Mouse (Mus musculus) liver, embryonic 14.5 days (tissue): Measurements from ENCODE around the gene Casp4. TPM values are rescaled to one million over a fixed set of nuclear protein-coding genes. Genes with fewer than 3 reads are reported as not detected.

Experiments
- ATAC-seq: fragments of 200-750 bp; cut with Nextera tagmentation; 2 replicates; pipeline ENCODE4 v1.8.0; 2017; ENCODE audit warnings: moderate number of reproducible peaks, mild to moderate bottlenecking, moderate library complexity; ENCODE audit not compliant: insufficient read depth
- DNase-seq, 3 experiments: peaks; one replicate each; pipeline ENCODE4 v3.0.0-alpha.2; 2012 to 2013; ENCODE audit warnings: low read depth in 3 of 3, low spot score in 3 of 3
- H3K27ac ChIP-seq: fragments of 300-500 bp; sonication (generic); 2 replicates; pipeline ENCODE4 v1.5.1; 2014; ENCODE audit warnings: moderate library complexity, mild to moderate bottlenecking, control low read depth, inconsistent platforms
- H3K27me3 ChIP-seq: fragments of 300-500 bp; sonication (generic); 2 replicates; pipeline ENCODE4 v1.6.1; 2014; ENCODE audit warnings: mild to moderate bottlenecking, low read length, moderate library complexity; ENCODE audit not compliant: control insufficient read depth, insufficient read depth
- H3K36me3 ChIP-seq: fragments of 300-500 bp; sonication (generic); replicated peaks from 2 replicates; pipeline ENCODE4 v1.6.1; 2014; ENCODE audit warnings: low read depth; ENCODE audit not compliant: control insufficient read depth, insufficient read depth
- H3K4me1 ChIP-seq, 2 experiments: fragments of 200-500 bp in 1 of 2; fragments of 300-500 bp in 1 of 2; sonication (generic) in 1 of 2; replicated peaks; 2 replicates each; pipeline ENCODE4 v1.6.1; 2012 to 2014; ENCODE audit warnings: antibody characterized with exemption in 1 of 2, inconsistent platforms in 1 of 2, low read length in 1 of 2; ENCODE audit not compliant: control insufficient read depth in 2 of 2, insufficient read depth in 2 of 2
- H3K4me2 ChIP-seq: fragments of 300-500 bp; sonication (generic); 2 replicates; pipeline ENCODE4 v1.6.1; 2014; ENCODE audit warnings: low read depth, mild to moderate bottlenecking, control low read depth, moderate library complexity
- H3K4me3 ChIP-seq, 2 experiments: fragments of 200-500 bp in 1 of 2; fragments of 300-500 bp in 1 of 2; sonication (generic) in 1 of 2; 2 replicates each; pipeline ENCODE4 v1.5.1; 2012 to 2014; ENCODE audit warnings: low read depth in 2 of 2, low read length in 2 of 2, mild to moderate bottlenecking in 2 of 2, control low read depth in 1 of 2, inconsistent platforms in 1 of 2, moderate library complexity in 1 of 2; ENCODE audit not compliant: insufficient read depth in 1 of 2
- H3K9ac ChIP-seq: fragments of 300-500 bp; sonication (generic); replicated peaks from 2 replicates; pipeline ENCODE4 v1.6.1; 2014; ENCODE audit warnings: mild to moderate bottlenecking, control low read depth, moderate library complexity
- H3K9me3 ChIP-seq: fragments of 300-500 bp; sonication (generic); 2 replicates; pipeline ENCODE4 v1.6.1; 2016; ENCODE audit warnings: low read length, mixed read lengths; ENCODE audit not compliant: control insufficient read depth
- CTCF ChIP-seq: IDR thresholded peaks from 2 replicates; pipeline ENCODE4 v1.5.1; 2016; ENCODE audit warnings: antibody characterized with exemption, low read depth, control low read depth
- EP300 ChIP-seq: IDR thresholded peaks from 2 replicates; pipeline ENCODE4 v1.6.1; 2016; ENCODE audit warnings: antibody characterized with exemption, low read depth
- WGBS: fragments of 180-500 bp; shearing (Covaris S2); extraction: QIAGEN DNeasy Blood & Tissue Kit; methylation state at CpG from one replicate; pipeline ENCODE4 v1.1.7; 2014; ENCODE audit not compliant: insufficient replicate concordance; 5-methylcytosine and 5-hydroxymethylcytosine counted together
- polyA plus RNA-seq, 2 experiments: library from polyadenylated mRNA; depleted of rRNA in 1 of 2; stranded (reverse) in 1 of 2; unstranded in 1 of 2; fragments of >200 nt; fragmentation: Nextera tagmentation in 1 of 2; extraction: Ambion mirVana in 1 of 2; gene quantifications; 2 replicates each; pipeline versions ENCODE4 v1.2.1 to v1.2.3; 2012 to 2014

The Casp4 gene
- 0.40 and 0.70 TPM in 2 replicates for polyA plus RNA-seq (2012; rRNA removed)
- 0.76 and 0.81 TPM in 2 replicates for polyA plus RNA-seq (2014; fragmentation: Nextera tagmentation; extraction: Ambion mirVana)

GRCm38 (mm10) chr9:5308561-5308960, at the start of gene Casp4:
Gene Casp4 (plus strand): TSS chr9:5308828.
- H3K4me1 ChIP-seq, result no peaks in the 10 kb centered on the region
- H3K4me2 ChIP-seq, result no peak within 1 kb of the TSS
- no peaks in the 10 kb centered on the region for H3K9me3 ChIP-seq
- 23% methylated on average over 5 of the region's 5 CpGs for WGBS
- no peak within 1 kb of the TSS for H3K27ac ChIP-seq
- no peak within 1 kb of the TSS for H3K9ac ChIP-seq
- peak within 1 kb of the TSS in 1 of 2 experiments; percentile 16; a peak in 1 of 4 replicates for H3K4me3 ChIP-seq
- no peaks in the 10 kb centered on the region for H3K36me3 ChIP-seq
- no peak for ATAC-seq
- no peaks in the 10 kb centered on the region for H3K27me3 ChIP-seq
- no peak for TF ChIP-seq CTCF
- TF ChIP-seq EP300, result no peak
- peak in 1 of 3 experiments; percentile 6 for DNase-seq

GRCm38 (mm10) chr9:5263951-5264475, 44.6 kb upstream of the Casp4 start:
- no peak overlapping the region for H3K4me3 ChIP-seq
- no peaks in the 10 kb centered on the region for H3K4me1 ChIP-seq
- H3K4me2 ChIP-seq, result no peak overlapping the region
- ATAC-seq (no peak), DNase-seq (no peak)
- 46% methylated on average over 2 of the region's 2 CpGs for whole genome bisulfite sequencing
- H3K27me3 ChIP-seq, result no peaks in the 10 kb centered on the region
- no peak overlapping the region for H3K27ac ChIP-seq
- no peaks in the 10 kb centered on the region for H3K9me3 ChIP-seq
- no peak overlapping the region for H3K9ac ChIP-seq
- H3K36me3 ChIP-seq, result no peaks in the 10 kb centered on the region
- TF ChIP-seq CTCF, result no peak
- no peak for TF ChIP-seq EP300

- Histone ChIP-seq H3K27me3 (no peaks in the 10 kb centered on the region), H3K4me3 (no peak overlapping the region), H3K36me3 (no peaks in the 10 kb centered on the region), H3K4me2 (no peak overlapping the region), H3K9ac (no peak overlapping the region), H3K27ac (no peak overlapping the region), H3K9me3 (no peaks in the 10 kb centered on the region), H3K4me1 (no peaks in the 10 kb centered on the region)
- ATAC-seq (no peak), DNase-seq (no peak)
- no peak for TF ChIP-seq EP300
- TF ChIP-seq CTCF, result no peak
- WGBS, result 38% methylated on average over 2 of the region's 2 CpGs
Observed at GRCm38 (mm10) chr9:5270274-5270673, 38.4 kb upstream of the Casp4 start.

- Histone ChIP-seq H3K4me1 (no peaks in the 10 kb centered on the region), H3K27ac (no peak overlapping the region), H3K27me3 (no peaks in the 10 kb centered on the region), H3K9me3 (no peaks in the 10 kb centered on the region), H3K4me3 (no peak overlapping the region), H3K36me3 (no peaks in the 10 kb centered on the region), H3K4me2 (no peak overlapping the region), H3K9ac (no peak overlapping the region)
- TF ChIP-seq EP300 (no peak), CTCF (no peak)
- ATAC-seq (no peak), DNase-seq (no peak)
- 45% methylated on average over 1 of the region's 1 CpGs for WGBS
Observed at GRCm38 (mm10) chr9:5270884-5271283, 37.7 kb upstream of the Casp4 start.

GRCm38 (mm10) chr9:5271334-5271845, 37.2 kb upstream of the Casp4 start:
- no peak for DNase-seq
- TF ChIP-seq CTCF (no peak), EP300 (no peak)
- Histone ChIP-seq H3K9me3 (no peaks in the 10 kb centered on the region), H3K36me3 (no peaks in the 10 kb centered on the region), H3K9ac (no peak overlapping the region), H3K4me1 (no peaks in the 10 kb centered on the region), H3K27me3 (no peaks in the 10 kb centered on the region), H3K4me3 (no peak overlapping the region), H3K27ac (no peak overlapping the region), H3K4me2 (no peak overlapping the region)
- WGBS, result 45% methylated on average over 6 of the region's 6 CpGs
- no peak for ATAC-seq
